Mouse (Mus musculus): ENCODE data around the gene Tbx4. TPM values are rescaled to one million over a fixed set of nuclear protein-coding genes. Genes with fewer than 3 reads are reported as not detected.

The Tbx4 gene
- polyA plus RNA-seq, 1 experiment, result 0.29 TPM

DNA sequence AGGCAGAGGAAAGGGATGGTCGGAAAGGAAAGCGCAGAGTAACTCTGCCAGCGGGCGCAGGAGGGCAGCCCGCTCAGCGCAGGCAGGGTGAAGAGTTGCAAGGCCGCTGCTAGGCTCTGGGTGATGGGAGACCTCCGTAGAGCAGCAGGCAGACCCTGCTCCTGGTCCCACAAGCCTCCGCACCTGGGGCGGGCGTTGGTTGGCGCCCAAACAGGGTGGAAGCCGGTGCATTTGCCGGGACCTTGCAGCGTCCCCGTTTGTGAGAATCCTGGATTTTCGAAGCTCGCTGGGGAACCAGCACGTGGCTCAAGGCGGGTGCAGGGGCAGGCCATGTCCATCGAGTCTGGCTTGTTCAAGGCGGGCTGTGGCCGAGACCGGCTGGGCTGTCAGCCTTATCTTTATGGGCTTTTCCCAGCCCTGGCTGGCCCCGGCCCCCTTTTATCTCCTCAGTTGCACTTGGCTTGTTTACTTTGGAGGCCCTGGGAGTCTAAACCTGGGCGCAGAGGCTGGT is 2.3 kb downstream of the Tbx4 start:
- Histone ChIP-seq H3K27ac (ENCODE audit: insufficient read depth, low read length) (no peak overlapping the region), H3K4me3 (ENCODE audit: insufficient read depth, low read length) (no peak overlapping the region)
- no peak for TF ChIP-seq CTCF (IDR thresholded peaks at IDR 0.05; ENCODE audit: extremely low read depth, insufficient read depth, low read length)
- no peak for TF ChIP-seq POLR2A (IDR thresholded peaks at IDR 0.05; ENCODE audit: extremely low read depth, insufficient read depth, low read length)

DNA sequence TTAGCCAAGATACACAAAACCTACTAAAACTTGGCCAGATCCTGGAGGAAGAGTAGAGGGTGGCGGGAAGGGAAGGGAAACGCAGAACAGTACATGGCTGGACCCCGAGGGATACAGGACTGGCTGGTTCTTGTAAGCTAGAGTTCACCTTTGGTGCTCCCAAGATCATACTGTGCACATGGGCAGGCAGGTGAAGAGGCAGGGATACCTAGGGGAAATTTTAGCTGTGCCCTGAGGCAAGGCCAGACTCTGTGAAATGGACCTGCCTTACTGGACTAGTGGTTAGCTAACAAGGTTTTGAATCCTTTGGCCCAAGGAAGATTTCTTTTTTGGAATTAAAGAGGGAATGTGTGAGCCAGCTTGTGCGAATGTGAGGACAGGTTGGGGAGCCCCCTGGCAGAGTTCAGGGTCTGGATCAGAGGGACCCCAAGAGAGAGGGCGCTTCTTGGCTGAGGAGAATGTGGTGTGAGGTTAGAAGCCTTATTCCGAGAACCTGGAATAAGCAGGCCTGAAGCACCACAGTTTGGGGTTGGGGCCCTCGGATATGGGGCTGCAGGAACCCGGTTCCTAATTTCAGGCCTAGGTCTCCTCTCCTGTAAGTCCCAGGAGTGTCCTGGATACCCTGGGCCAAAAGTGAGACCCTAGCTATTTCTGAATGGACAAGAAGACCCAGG is 3.0 kb downstream of the Tbx4 start:
- H3K4me1 ChIP-seq (ENCODE audit: control insufficient read depth, insufficient read depth, low read length), result no peaks in the 10 kb centered on the region
- no peak for TF ChIP-seq POLR2A (IDR thresholded peaks at IDR 0.05; ENCODE audit: extremely low read depth, insufficient read depth, low read length)
- no peak for TF ChIP-seq CTCF (IDR thresholded peaks at IDR 0.05; ENCODE audit: extremely low read depth, insufficient read depth, low read length)
- H3K4me3 ChIP-seq (ENCODE audit: insufficient read depth, low read length), result no peak overlapping the region
- H3K27ac ChIP-seq (ENCODE audit: insufficient read depth, low read length), result no peak overlapping the region

More for the DNA sequence above, 2.3 kb downstream of the Tbx4 start:
- no peaks in the 10 kb centered on the region for H3K4me1 ChIP-seq (ENCODE audit: control insufficient read depth, insufficient read depth, low read length)

DNA sequence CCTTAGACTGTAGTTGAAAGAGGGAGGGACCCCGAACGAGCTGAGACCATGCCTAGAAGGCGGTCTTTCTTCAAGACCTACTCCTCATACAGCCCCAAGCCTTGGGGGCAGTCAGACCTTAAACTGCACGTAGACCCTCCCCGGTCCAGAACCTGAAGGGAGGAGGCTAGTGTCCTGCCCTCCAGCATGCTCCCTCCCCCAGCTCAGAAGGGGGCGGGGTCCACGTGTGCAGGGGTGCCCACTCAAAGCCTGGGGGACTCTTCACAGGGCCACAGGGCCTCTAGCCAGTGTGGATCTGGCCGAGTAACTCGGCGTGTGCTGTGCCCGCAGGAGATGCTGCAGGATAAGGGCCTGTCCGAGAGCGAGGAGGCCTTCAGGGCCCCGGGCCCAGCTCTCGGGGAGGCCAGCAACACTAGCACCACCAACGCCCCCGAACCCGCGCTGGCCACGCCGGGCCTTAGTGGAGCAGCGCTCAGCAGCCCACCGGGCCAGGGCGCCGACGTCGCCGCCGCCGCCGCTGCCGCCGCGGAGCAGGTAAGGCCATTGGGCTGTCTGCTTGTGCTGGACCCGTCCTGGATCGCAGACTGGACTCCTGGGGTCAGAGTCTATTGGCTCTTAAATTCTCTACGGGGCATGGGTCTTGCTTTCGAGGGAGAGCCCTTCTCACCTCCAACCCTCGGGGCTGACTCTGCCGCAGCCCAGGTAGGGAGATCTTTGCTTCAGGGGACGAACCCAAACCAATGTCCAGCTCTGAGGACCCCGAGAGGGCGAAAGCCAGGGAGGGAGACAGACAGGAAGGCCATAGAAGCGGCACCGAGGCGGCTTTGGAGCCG is 3.7 kb downstream of the Tbx4 start:
- no peak overlapping the region for H3K4me3 ChIP-seq (ENCODE audit: insufficient read depth, low read length)
- H3K27ac ChIP-seq (ENCODE audit: insufficient read depth, low read length), result no peak overlapping the region
- TF ChIP-seq CTCF (IDR thresholded peaks at IDR 0.05; ENCODE audit: extremely low read depth, insufficient read depth, low read length), result no peak
- TF ChIP-seq POLR2A (IDR thresholded peaks at IDR 0.05; ENCODE audit: extremely low read depth, insufficient read depth, low read length), result no peak

DNA sequence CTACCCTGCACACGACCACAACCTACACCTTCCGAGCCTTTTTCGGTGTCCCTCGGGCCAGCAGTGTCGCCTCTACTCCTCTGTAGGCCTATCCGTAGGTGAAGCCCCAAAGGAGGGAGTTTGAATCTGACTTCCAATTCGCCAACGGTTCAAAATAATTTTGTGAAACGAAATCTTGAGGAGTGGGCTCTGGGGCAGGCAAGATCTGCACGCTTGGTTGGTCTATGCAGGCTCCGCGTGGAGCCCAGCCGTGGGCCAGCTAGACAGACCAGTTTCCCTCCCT is 4.3 kb downstream of the Tbx4 start:
- no peak overlapping the region for H3K27ac ChIP-seq (ENCODE audit: insufficient read depth, low read length)
- no peak overlapping the region for H3K4me3 ChIP-seq (ENCODE audit: insufficient read depth, low read length)
- no peaks in the 10 kb centered on the region for H3K4me1 ChIP-seq (ENCODE audit: control insufficient read depth, insufficient read depth, low read length)
- no peak for TF ChIP-seq POLR2A (IDR thresholded peaks at IDR 0.05; ENCODE audit: extremely low read depth, insufficient read depth, low read length)
- no peak for TF ChIP-seq CTCF (IDR thresholded peaks at IDR 0.05; ENCODE audit: extremely low read depth, insufficient read depth, low read length)

More for the DNA sequence above, 3.7 kb downstream of the Tbx4 start:
- no peaks in the 10 kb centered on the region for H3K4me1 ChIP-seq (ENCODE audit: control insufficient read depth, insufficient read depth, low read length)

DNA sequence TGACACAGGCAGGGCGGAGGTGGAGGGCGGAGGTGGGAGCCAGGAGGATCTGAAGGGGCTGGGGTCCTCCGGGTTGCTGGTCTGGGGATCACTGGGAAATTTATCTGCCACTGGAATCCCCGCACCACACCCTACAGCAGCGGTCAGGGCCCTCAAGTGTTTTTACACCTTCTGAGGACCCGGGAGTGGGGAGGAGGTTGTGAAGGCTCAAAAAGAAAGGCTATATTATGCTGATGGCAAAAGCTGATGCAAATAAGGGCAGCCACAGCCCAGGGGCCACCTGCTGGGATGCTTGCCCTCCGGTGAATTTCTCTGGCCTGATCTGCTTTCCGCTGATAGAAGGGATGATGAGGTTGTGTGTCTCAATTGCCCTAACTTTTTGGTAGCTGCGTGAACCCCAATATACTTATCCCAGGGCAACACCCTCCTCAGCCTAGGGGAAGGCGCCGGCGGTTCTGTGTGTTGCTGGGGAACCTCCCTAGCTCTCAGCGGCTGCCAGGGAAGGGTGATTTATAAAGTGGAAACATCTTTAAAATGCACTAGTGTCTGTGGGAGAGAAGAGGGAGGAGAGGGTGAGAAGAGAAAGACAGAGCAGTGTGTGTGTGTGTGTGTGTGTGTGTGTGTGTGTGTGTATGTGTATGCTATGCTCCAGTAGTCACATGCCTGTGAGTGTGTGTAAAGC is 4.9 kb downstream of the Tbx4 start:
- Histone ChIP-seq H3K4me3 (ENCODE audit: insufficient read depth, low read length) (no peak overlapping the region), H3K27ac (ENCODE audit: insufficient read depth, low read length) (no peak overlapping the region), H3K4me1 (ENCODE audit: control insufficient read depth, insufficient read depth, low read length) (no peaks in the 10 kb centered on the region)
- no peak for TF ChIP-seq POLR2A (IDR thresholded peaks at IDR 0.05; ENCODE audit: extremely low read depth, insufficient read depth, low read length)
- TF ChIP-seq CTCF (IDR thresholded peaks at IDR 0.05; ENCODE audit: extremely low read depth, insufficient read depth, low read length), result no peak

DNA sequence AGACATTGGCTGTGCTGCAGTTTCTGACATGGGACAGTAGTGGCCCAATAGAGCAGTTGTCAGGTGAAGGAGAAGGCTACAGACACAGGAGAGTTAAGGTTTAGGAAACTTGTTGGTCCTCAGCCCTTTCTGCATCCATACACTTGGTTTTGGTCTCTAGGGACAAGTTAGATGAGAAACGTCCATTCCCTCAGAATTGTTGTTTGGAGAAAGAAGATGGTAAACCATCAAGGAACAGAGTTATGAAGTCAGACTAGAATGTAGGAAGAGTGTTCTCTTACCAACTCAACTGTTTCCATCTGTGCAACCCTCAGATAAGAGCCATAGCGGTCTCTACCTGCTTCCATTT is 5.4 kb downstream of the Tbx4 start:
- TF ChIP-seq CTCF (IDR thresholded peaks at IDR 0.05; ENCODE audit: extremely low read depth, insufficient read depth, low read length) (no peak), POLR2A (IDR thresholded peaks at IDR 0.05; ENCODE audit: extremely low read depth, insufficient read depth, low read length) (no peak)
- H3K4me1 ChIP-seq (ENCODE audit: control insufficient read depth, insufficient read depth, low read length), result no peaks in the 10 kb centered on the region
- H3K27ac ChIP-seq (ENCODE audit: insufficient read depth, low read length), result no peak overlapping the region
- H3K4me3 ChIP-seq (ENCODE audit: insufficient read depth, low read length), result no peak overlapping the region

DNA sequence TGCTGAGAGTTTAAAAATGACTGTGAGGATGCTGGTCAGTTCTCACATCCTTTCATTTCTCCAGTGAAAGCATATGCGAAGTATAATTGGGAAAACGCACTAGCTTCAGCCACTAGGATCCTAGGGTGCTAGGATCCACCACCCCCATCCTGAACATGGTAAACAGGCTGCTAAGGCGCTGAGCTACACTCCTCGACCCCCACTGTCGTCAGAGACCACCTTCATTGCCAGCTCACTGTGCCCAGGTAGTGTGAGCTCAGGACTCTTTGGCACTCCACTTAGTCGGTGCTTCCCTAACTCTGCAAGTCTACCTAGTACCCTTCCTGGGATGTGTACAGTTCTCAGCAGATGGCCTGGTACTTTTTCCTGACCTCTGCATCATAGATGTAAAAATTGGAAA is 6.5 kb downstream of the Tbx4 start:
- TF ChIP-seq POLR2A (IDR thresholded peaks at IDR 0.05; ENCODE audit: extremely low read depth, insufficient read depth, low read length) (no peak), CTCF (IDR thresholded peaks at IDR 0.05; ENCODE audit: extremely low read depth, insufficient read depth, low read length) (no peak)
- H3K27ac ChIP-seq (ENCODE audit: insufficient read depth, low read length), result no peak overlapping the region
- H3K4me1 ChIP-seq (ENCODE audit: control insufficient read depth, insufficient read depth, low read length), result no peaks in the 10 kb centered on the region
- no peak overlapping the region for H3K4me3 ChIP-seq (ENCODE audit: insufficient read depth, low read length)

DNA sequence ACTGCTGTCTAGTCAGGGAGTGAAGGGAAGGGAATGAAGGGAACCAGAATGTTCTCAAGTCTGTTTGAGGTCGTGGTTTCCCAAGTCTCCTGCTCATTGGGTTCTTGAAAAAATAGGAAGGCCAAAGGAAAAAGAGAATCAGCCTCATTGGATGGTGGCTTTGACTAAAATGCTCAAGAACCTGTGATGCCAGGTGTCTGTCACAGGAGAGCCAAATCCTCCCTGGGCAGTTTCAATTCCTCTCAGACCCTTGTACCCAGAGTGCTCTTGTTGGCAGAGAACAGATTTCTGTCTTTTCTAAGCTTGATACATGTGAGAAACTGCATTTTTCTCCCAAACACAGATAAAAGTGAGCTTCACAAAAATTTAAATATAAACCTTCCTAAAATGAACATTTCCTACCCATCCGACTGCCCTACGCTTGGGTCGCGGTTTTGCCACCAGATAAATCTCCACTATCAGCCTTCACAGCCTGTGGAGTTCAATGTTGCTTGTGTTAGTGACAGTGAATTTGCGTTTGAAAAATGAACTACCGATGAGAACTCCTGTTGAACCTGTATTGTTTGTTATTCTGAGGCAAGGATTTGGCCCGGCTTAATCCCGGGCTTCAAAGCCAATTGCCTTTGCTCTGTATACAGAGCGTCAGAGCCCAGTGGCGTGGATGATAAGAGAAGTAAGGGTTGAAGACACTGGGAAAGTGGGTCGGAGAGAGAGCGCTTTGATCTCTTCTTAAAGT is 7.3 kb downstream of the Tbx4 start:
- no peak overlapping the region for H3K4me3 ChIP-seq (ENCODE audit: insufficient read depth, low read length)
- no peaks in the 10 kb centered on the region for H3K4me1 ChIP-seq (ENCODE audit: control insufficient read depth, insufficient read depth, low read length)
- no peak for TF ChIP-seq CTCF (IDR thresholded peaks at IDR 0.05; ENCODE audit: extremely low read depth, insufficient read depth, low read length)
- TF ChIP-seq POLR2A (IDR thresholded peaks at IDR 0.05; ENCODE audit: extremely low read depth, insufficient read depth, low read length), result no peak
- H3K27ac ChIP-seq (ENCODE audit: insufficient read depth, low read length), result no peak overlapping the region

DNA sequence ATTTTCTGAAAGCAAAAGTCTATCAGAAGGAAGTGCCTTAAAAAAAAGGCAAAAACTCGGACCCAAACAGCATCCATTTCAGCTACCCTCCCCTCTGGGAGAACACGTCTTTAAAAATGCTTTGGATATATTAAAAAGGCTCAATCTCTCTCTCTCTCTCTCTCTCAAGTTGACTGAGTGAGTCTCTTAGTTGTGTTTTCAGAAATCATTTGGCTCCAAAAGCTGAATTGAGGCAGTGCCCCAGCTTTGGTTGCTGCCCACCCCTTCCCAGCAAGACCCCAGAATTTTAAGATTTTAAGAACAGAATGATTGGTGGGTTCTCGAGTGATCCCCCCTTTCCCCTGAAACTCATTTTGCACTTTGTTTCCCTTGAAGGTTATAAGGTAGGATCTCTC is 7.9 kb downstream of the Tbx4 start:
- no peak overlapping the region for H3K4me3 ChIP-seq (ENCODE audit: insufficient read depth, low read length)
- H3K4me1 ChIP-seq (ENCODE audit: control insufficient read depth, insufficient read depth, low read length), result no peaks in the 10 kb centered on the region
- H3K27ac ChIP-seq (ENCODE audit: insufficient read depth, low read length), result no peak overlapping the region
- TF ChIP-seq POLR2A (IDR thresholded peaks at IDR 0.05; ENCODE audit: extremely low read depth, insufficient read depth, low read length), result no peak
- TF ChIP-seq CTCF (IDR thresholded peaks at IDR 0.05; ENCODE audit: extremely low read depth, insufficient read depth, low read length), result no peak
